Mouse (Mus musculus) testis, postnatal 14 days (tissue): ENCODE measurements at regions not wholly inside any gene's neighbourhood (a gene's known extent, or its start where the extent isn't known, plus 50 kb on each side); places are given as distances from the start of the nearest gene placed in this dataset.
"Not testable (repeated sequence)": the region's sequence is repeated elsewhere in the genome, so short reads cannot be mapped to it uniquely, and the experiment has no call there.

Experiments used
- DNase-seq: peaks from one replicate; pipeline ENCODE4 v3.0.0; 2021; ENCODE audit warnings: low spot score

DNA sequence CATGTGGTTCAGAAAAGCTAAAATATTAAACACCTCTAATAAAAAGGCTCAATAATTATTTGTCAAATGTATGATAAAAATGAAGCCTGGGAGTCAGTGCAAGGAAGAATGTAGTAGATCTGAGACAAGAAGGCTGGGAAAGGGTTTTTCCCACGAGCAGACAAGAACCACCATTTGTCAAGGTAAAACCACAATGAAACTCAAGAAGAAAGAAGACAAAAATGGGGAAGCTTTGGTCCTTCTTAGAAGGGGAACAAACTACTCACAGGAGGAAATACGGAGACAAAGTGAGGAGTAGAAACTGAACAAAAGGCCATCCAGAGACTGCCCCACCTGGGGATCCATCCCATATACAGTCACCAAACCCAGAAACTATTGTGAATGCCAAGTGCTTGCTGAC, 420.0 kb downstream of the Hs3st1 start:
- DNase-seq, result no peak

DNA sequence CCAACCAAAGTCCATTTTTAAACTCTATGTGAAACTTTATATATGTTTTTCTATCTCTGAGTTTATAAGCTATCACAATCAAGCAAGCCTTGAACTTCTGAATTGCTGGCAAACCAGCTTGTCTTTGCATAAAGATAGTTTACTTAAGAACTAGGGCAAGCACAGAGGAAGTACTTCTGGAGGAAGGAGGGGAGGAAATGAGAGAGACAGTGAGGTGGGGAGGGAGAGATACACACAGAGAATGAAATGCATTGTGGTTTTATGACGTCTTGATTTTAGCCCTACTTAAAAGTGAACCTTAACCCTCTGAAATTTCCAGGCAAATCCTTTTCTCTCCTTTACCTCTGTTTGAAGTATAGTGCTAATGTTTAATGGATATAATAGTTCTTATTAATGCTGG, 421.0 kb downstream of the Hs3st1 start:
- no peak for DNase-seq

DNA sequence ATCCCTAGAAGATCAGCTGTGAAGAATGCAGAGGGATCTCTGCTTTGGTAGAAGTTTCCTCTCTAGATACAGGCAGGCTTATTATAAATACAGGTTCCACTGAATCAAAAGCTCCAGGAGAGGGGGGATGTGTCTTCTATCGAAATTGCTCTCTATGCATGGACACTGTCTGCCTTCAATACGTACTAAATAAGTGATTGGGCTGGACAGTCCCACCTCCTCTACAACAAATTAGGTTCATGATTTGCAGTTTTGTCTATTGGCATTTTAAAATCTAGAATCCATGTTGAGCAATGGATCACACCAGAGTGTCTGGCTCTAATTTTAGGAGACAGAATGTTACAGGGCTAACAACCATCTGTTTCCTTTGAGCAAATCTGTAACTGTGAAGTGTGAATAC, 429.9 kb downstream of the Hs3st1 start:
- DNase-seq, result no peak

DNA sequence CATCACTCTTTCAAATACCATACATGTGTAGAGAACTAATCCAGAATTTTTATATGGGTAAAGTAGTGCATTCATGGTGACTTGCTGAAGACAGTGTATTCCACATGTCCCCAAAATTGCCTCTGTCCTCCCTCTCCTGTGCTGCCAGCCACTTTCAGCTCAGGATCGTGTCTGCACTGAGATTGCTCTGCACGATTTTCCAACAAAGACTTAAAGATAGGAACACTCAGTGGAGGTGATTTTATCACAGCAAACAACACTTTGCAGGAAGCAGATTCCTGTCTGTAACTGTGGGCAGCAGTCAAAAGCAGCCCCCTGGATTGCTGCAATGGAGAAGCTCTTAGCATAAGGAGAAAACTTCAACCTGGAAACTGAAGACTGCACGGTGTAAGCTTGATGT, 438.8 kb downstream of the Hs3st1 start:
- no peak for DNase-seq

DNA sequence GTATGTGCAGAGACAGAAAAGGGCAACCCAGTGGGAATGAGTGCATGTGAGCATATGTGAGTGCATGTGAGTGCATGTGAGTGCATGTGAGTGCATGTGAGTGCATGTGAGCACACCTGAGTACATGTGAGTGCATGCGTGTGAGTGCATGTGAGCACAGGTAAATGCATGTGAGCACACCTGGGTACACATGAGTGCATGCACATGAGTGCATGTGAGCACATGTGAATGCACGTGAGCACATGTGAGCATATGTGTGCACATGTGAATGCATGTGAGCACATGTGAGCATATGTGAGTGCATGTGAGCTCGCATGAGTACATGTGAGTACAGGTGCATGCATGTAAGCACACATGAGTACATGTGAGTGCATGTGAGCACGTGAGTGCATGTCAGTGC, 434.6 kb upstream of the Clnk start:
- DNase-seq, result no peak

DNA sequence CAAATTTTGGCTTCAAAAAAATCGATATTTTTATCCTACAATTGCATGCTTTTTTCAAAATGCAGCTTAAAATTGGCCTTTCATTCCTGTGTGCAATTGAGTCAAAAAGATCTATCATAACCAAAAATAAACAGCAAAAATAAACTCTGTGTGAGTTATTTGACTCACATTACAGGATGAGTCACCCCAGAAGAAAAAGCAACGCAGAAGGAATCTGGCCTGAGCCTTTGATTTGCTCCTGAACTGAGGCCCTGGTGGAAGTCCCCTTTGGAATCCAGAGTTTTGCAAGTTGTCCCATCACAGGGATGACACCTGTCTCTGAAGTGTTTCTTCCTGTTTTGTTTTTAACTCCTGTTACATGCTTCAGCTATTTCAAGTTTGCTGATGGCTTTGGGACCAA, 429.2 kb upstream of the Clnk start:
- DNase-seq, result no peak

DNA sequence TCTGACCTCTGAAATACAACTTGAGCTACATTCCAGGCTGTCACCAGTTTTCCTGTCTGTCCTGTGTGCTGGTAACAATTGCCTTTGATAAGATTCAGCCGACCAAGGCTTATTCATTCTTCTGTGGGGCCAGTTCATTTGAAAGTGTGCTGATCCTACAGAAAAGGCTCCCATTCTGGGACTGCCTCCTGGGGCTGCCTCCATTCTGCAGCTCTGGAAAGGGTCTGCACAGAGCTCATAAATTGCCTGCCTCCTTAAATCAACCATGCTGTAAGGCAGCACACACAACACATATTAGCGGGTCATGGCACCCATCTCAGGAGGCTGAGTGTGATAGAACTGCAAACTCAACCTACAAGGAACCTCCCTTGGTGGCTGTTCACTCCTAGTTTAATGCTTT, 416.2 kb upstream of the Clnk start:
- no peak for DNase-seq

DNA sequence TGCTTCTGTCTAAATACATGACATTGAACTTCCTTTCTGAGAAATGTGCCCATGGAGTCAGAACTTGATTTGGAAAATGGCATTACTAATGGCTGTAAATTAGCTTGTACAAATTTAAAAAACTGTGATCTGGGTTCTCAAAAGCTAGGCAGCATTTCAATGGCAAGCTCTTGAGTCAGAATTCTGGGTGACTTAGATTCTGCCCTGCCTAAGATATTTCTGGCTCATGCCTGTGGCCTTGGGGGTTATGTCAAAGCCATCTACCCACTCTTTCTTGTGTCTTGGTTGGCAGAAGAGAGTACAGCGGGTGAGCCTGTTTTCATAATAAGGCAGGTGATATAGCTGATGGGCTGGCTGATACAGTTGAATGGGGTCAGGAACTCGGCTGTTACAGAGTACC, 404.4 kb upstream of the Clnk start:
- no peak for DNase-seq

DNA sequence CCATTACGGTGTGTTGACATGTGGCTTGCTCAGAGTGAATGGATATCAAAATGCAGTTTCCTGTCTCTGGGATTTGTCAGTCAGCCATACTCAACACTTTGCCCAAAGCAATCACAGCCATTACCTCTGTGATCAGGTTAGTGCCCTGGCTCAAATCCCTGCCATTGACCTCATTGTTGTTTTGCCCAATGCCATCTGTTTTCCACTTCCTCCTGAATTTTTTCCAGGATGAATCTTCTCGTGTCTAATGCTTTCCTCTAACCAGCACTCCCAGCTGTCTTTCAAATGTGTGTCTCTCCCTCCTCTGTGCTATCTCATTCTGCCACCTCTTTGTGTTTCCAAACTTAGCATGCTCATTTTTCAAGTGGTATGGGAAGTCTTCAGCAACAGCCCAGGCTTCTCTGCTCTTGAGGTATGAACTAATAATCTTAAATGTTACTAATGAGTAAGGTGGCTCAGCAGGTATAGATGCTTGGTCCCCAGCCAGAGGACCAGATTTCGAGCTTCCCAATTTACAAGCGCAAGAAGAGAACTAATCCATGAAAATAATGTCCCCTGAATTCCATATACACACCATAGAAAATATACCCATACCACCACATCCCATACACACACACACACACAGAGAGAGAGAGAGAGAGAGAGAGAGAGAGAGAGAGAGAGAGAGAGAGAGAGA, 397.2 kb upstream of the Clnk start:
- no peak for DNase-seq

DNA sequence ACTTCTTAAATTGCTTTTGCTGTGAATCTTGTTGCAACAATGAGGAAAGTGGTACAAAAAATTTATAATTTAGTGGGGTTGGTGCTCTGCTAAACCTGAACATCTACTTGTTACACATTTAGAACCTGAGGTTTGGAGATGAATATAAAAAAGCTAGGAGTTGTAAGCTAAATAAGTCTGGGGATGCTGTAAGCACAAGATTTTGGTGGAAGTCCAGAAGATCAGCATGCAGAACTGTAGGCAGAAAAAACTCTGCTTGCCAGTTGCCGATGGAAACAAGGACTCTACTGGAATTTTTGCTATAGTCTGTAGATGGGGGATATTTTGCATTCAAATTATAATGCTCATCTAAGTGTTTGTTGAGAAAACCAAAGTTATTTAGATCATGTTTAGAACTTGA, 390.5 kb upstream of the Clnk start:
- no peak for DNase-seq

DNA sequence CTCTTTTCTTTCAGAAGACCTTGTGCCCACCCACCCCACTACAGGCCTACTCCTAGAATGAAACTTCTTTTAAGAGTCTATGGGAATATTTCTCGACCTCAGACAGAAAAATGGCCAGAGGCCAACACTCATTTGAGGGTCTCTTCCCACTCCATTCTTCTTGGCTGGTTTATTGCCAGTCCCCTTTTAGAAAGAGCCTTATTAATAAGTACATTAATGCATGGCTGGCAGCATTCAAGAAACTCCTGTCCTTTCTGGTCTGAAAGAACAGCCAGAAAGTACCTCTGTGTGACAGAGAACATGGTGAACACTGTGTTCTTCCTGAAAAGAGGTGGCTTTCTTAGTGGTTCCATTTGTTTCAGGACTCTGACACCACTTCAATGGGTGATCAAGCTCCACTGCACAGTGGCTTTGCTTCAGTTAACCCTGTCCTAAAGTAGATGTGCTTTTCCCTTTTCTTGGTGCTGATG, 384.1 kb upstream of the Clnk start:
- DNase-seq, result no peak

DNA sequence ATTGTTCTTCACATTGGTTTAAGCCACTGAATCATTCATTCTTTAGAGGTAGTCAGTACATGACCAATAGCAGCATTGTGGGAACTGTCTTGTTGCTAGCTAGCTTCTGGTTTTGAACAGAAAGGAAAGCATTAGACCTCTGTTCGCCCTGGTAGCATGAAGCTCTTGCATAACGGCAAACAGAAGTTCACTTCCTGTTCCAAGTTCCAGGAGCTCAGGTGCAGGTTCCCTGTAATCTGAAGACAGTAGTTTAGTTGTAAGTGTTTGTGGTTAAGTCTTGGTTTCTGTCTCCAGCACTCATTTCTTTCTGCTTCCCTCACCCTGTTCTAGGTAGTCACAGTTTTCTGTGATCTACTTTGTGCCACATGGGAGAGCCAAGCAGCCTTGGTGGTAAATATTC, 381.1 kb upstream of the Clnk start:
- no peak for DNase-seq

DNA sequence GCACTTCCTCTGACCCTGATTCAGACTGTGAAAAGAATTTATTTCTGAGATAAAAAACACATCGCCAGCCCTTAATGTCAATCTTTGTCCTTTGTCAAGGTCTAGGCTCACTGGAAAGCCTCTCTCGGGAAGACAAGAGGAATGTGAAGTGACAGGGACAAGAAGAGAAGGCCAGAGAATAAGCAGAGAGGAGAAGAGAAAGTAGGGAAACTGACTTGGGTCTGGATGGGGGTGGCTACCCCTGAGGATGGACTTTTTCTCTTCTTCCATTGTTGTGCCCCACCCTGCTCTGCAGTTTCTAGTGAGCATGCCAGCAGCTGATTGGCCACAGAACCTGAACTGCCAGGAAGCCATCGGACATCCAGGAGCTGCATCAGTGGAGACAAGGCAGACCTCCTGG, 375.6 kb upstream of the Clnk start:
- no peak for DNase-seq

DNA sequence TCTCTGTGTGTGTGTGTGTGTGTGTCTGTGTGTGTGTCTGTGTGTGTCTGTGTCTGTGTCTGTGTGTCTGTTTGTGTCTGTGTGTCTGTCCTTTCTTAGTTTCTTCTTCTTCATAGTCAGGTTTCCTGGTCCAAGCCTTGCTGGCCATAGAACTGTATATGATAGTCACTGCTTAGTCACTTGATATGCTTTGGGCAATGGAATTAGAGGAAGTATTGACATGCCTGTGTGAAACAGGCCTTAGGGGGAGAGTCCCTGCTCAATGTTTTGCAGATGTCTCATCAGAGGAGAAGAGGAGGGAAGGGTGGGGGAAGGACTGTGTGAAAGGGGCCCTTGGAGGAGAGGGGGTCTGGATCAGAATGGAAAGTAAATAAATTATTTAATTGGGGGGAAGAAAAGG, 374.4 kb upstream of the Clnk start:
- no peak for DNase-seq

DNA sequence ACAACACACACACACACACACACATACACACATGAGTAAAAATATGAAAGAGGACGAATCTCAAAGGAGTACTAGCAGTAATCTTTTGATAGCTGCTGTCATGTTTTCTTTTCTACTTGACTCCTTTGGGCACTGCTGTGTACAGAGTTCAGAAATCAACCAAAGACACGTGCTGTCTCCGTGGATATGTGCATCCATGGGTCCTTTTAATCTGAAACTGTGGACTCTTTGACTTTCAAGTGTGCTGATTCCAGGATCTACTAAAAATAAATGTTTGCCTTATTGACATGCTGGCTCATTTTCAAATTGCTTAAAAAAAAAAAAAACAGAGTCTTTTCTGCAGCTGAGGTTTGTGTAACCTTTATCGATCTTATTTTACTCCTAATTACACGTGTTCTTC, 343.1 kb upstream of the Clnk start:
- no peak for DNase-seq

DNA sequence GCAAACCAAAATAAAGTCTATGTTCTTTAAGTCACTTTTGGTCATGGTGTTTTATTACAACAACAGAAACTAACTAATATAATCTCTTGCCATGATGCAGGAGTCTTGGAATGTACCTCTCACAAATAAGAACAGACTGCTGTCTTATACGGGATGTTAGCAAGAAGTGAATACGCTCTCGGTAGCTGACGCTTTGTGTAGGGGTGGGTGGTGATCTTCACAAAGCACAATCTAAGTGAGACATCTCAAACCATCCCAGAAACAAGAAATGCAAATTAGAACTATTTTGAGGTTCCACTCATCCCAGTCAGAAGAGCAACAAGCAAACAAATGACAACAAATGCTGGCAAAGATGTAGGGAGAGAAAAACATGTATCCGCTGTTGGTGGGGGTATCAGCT, 339.7 kb upstream of the Clnk start:
- DNase-seq, result no peak

DNA sequence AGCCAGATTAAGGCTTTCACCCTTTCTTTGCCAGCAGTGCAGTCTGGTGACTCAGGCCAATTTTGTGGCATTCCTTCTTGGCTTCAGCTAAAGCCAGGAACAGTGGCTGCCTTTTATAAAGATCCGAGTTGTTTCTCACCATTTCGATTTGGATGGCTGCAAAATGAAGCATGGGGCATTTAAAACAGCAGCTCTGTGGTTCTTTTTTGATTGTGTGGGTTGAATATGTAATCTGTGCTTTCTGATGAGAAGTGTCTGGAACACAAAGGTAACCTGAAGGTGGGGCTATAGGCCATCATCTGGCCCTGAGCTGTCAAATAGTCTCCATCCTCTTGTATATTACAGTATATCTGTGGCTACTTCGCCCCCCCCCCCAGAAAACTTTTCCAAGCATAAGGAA, 338.4 kb upstream of the Clnk start:
- no peak for DNase-seq

DNA sequence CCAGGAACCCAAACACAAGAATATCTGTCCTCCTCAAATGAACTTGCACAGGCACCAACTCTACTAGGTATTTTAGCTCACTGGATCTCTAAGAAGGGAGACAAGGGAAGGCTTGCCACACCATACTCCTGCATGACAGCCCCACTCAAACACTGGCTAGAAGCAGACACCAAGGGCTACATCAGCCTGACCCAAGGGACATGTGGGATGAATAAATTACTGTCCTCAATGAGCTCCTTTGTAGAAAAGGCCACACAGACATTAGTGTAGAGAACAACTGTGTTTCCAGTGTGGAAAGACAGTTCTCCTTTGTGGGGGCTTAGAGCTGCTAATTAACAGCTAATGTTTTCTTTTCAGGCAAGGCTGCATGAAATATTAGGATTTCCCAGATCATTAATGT, 335.9 kb upstream of the Clnk start:
- no peak for DNase-seq

DNA sequence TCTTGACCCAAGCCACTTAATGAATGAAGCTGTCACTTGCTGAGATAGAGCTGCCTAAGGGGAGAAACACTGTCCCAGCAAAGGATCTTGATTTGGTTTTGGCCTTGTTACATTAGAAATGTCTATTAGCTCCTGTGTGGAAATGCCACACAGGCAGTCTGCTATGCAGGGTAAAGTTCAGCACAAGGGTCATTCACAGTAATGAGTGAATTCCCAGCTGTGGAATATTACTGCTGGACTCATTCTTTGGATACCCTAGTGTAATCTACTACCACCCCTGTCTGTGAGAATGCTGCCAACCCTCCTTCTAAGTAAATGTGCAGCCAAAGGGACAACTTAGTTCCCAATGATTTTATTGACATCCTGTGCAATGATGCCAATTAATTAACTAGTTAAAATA, 322.2 kb upstream of the Clnk start:
- no peak for DNase-seq

DNA sequence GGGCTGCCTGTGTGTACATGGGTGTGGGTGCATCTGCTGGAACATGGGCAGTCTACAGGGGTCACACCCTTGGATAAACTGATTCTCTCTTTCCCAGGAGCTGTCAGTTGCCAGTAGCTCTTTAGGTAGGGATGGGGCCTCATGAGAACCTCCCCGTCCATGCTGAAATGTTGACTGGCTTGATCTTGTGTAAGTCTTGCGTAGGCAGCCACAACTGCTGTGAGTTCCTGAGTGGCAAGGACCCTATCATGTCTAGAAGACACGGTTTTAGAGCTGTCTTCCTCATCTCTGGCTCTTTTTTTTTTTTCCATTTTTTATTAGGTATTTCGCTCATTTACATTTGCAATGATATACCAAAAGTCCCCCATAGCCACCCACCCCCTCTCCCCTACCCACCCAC, 314.5 kb upstream of the Clnk start:
- not testable (repeated sequence) for DNase-seq

DNA sequence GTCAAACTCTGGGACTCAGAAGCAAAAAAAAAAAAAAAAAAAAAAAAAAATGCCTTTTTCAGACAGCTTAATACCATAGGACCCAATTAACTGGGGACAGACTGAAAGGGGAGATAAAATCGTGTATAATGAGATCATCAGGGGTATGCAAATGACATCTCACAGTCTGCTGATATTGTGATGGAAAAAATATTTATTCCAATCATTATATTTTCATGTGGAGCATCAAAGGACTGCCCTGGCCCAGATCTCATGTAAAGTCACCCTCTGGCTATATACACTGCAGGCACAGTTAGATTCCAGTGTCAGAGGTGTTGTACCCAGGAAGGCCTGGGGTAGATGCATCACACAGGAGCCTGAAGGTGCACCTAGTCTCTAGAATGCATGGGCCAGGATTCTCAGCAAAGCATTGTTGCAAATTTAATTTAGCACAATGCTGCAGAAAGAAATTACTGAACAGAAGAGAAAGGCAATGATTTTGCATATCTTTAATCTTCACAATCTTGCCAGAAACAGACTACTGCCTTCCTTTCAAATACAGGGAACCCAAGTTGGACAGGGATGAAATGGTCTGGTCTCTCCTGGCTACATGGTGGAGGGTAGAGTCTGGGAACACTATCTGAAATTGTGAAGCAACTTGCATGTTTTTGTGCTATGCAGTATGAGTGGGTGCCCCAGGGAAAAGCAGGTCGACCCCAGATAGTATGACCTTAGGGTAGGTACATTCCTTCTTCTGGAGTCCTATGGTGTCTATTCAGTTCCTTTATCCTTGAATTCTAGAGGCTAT, 305.2 kb upstream of the Clnk start:
- DNase-seq, result no peak

DNA sequence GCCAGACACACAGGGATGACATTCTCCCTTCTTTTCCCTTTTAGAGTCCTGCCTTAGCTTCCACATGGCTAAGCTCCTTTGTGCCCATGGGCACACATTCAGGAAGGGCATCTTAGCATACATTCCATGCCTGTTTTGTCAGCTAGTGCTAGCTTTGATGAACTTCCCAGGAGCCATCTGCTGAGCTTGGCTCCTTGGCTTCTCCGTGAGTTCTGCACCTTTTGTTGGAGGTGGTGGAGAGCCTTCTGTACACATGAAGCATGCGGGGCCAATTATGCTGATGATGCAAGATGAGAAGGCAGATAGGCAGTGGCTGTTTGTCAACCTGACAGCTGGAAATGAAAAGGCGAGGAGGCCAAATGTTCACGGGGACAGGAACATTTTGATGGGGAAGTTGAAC, 304.4 kb upstream of the Clnk start:
- DNase-seq, result no peak

DNA sequence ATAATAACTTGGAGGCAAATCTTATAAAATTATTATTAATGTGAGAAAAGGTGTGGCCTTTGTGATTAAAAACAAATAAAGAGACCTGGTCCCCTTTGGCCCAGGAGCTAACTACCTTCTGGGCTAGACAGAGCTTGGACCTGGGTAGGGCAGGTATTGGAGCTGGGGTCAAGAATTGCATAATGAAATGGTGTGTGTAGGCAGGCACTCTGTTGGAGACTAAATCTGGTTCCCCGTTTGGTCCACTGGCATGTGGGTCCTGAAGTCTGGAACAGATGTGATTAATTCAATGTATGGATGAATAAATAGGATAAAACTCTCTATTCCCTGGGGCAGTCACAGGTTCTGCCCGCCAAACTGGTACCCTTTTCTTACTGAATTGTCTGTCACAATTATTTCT, 301.3 kb upstream of the Clnk start:
- DNase-seq, result no peak

DNA sequence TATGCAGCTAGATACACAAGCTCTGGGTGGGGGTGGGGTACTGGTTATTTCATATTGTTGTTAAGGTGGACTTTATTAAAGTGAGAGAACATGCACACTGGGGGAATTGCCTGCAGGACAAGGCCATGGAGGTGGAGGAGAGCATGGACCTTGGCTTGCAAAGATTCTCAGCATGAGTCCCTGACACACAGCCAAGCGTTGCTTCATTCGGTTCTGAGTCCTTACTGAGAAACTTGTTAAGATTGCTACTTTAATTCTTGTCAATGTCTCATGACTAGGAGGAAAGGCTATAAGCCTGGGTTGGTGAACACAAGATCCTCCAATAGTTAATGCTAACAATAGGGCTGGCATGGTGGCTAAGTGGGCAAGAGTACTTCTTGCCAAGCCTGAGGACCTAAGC, 300.3 kb upstream of the Clnk start:
- DNase-seq, result no peak
